In genomic region chr10:119868995-119869579, GRCm38 (mm10) we compare ENCODE assay signal across 13 mouse cellular contexts.
DNase-seq lines count a peak whose midpoint lies in the region.
"Had no signal": no experiment of that assay in that cellular context is flagged by ENCODE, and none has a peak within 500 bp of the region (broad histone marks: within the 10 kb centered on the region; RNA-seq: fewer than 3 reads in every experiment).

No protein-coding gene starts in this region.

- intact Hi-C loops in left cerebral cortex, postnatal 4 days (cut with DNase I): no loop called here

- peak; percentile 26 to 28 for DNase-seq in cerebellum, postnatal 10 days
- no peak for DNase-seq in cerebellum, adult 18-20 months
- peak; percentile 25 for DNase-seq in left cerebral cortex, postnatal 4 days
- no peak for DNase-seq in left cerebral cortex, adult 11 months (ENCODE audit: low spot score)
- peak; percentile 10 for DNase-seq in 3134 (ENCODE audit: extremely low read depth, insufficient read length, low spot score)
- DNase-seq in brain, adult 2 months (ENCODE audit: low read depth, low spot score): peak; percentile 54
- no peak for DNase-seq in urinary bladder, adult 2 months (ENCODE audit: low spot score)
- DNase-seq in layer of hippocampus, adult 8-10 months (ENCODE audit: low spot score in 2 of 2): no peak
- DNase-seq: adrenal gland, postnatal 10 days; cerebellum, adult 9-11 months; kidney, postnatal 4 days; layer of hippocampus, adult 9-11 months; retina, postnatal 1 day had no signal

Comparison
In these comparisons a context has a peak if more than half of its experiments do, and no peak if none do; other contexts are left out.
1. DNase-seq: peak in cerebellum, postnatal 10 days (2 of 2), left cerebral cortex, postnatal 4 days (single experiment), 3134 (single experiment) and brain, adult 2 months (single experiment); none in cerebellum, adult 18-20 months (0 of 2), left cerebral cortex, adult 11 months (single experiment), urinary bladder, adult 2 months (single experiment) and layer of hippocampus, adult 8-10 months (0 of 2).